Mouse (Mus musculus) duodenum, adult 2 months (tissue): ENCODE data around the gene Klk1b24. TPM values are rescaled to one million over a fixed set of nuclear protein-coding genes. Genes with fewer than 3 reads are reported as not detected.

ENCODE experiments used
- polyA plus RNA-seq: library from polyadenylated mRNA; depleted of rRNA; stranded (reverse); fragments of >200 nt; gene quantifications from 2 replicates; pipeline ENCODE4 v1.2.3, GENCODE M21; 2012; ENCODE audit warnings: low replicate concordance; rRNA removed

Gene Klk1b24
- polyA plus RNA-seq = 0.19 TPM in 1 of 2 replicates, not detected in the other

DNA sequence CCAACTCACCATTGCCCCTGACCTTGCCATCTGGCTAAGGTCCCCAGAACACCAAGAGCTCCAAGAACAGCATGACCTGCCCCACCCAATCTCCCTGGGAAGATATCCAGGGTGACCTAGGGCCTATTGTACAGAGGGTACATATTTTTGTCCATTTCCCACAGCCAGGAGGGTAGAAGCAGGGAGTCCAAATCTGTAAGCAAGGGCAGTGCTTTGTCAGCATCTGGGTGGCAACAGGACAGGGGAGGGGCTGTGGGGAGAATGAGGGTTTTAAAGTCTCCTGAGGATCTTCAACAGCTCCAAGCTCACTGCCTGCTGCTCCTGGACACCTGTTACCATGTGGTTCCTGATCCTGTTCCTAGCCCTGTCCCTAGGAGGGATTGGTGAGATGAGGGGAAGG, at the start of gene Klk1b24:
Klk1b24 (plus strand) TSS at position 301 of the 400 bp plus-strand sequence.

DNA sequence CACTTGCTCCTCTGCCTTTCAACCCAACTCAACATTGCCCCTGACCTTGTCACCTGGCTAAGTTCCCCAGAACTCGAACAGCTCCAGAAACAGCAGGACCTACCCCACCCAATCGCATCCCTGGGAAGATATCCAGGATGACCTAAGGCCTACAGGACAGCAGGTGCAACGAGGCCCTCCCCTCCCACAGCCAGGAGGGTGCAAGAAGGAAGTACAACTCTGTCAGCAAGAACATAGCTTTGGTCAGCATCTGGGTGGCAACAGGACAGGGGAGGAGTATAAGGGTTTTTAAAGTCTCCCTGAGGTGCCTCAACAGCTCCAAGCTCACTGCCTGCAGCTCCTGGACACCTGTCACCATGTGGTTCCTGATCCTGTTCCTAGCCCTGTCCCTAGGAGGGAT, 9.9 kb downstream of the Klk1b24 start, which contains the start of gene Klk1b3:
Klk1b3 (plus strand) TSS at position 301 of the 400 bp plus-strand sequence.

DNA sequence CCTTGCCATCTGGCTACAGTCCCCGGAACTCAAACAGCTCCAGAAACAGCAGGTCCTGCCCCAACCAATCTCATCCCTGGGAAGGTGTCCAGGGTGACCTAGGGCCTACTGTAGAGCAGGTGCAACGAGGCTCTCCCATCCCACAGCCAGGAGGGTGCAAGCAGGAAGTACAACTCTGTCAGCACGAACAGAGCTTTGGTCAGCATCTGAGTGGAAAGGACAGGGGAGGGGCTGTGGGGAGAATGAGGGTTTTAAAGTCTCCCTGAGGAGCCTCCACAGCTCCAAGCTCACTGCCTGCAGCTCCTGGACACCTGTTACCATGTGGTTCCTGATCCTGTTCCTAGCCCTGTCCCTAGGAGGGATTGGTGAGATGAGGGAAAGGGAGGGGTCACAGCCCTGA, 19.1 kb downstream of the Klk1b24 start, which contains the start of gene Klk1b4:
Klk1b4 (plus strand) TSS at position 301 of the 400 bp plus-strand sequence.

DNA sequence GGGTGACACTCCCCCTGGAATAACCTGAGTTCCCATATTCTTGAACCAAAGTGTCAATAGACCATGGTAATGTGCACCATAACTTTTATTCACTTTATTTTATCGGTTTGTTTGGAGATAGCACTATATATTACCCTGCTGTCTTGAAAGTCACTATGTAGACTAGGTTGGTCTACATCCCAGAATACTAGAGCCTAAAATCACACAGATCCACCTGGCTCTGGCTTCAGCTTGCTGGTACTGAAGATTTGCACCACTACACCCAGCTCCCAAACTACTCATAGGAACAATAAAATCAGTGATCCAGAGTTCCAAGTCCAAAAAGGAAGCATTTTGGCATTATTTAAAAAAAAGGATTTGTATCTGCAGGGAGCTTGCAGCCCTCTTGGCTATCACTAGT, 27.6 kb downstream of the Klk1b24 start, which contains the start of gene Klk1b5:
Klk1b5 (plus strand) TSS at position 301 of the 400 bp plus-strand sequence.

DNA sequence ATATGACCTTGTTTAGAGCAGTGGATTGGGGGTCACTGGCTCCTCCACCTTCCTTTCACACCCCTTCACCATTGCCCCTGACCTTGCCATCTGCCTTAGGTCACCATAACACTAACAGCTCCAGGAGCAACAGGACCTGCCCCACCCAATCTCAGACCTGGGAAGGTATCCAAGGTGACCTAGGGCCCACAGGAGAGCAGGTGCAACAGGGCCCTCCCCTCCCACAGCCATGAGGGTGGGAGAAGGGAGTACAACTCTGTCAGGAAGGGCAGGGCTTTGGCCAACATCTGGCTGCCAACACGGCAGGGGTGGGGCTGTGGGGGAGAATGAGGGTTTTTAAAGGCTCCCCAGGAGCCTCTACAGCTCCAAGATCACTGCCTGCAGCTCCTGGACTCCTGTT, 37.0 kb downstream of the Klk1b24 start, which contains the start of gene Klk1:
Klk1 (plus strand) TSS at position 285 of the 400 bp plus-strand sequence.

DNA sequence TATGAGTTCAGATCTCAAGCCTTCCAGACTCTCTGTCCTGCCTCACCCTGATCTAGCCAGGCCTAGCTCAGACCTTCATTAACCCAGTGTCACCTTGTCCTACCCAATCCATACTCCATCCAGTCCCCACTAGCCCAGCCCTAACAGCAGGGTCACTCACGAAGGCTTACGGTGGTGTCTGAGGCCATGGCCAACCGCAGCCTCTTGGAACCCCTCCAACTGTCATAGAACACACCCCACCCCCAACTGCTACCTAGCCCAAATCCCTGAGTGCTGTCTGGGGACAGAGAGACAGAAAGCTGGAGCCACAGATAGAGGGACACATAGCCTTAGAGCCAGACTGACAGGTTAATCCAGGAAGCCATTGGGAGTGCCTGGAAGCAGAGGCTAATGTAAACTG, 47.9 kb downstream of the Klk1b24 start, which contains the start of gene Gm36864:
Gm36864 (plus strand) TSS at position 269 of the 400 bp plus-strand sequence.

Other genes with a start within 250 kb of the Klk1b24 start
- gene Klk1b8, start 237.6 kb upstream of the Klk1b24 start, polyA plus RNA-seq = not detected in 2 replicates
- not detected in 2 replicates for gene Klk1b1, start 221.5 kb upstream of the Klk1b24 start, polyA plus RNA-seq
- not detected in 2 replicates for gene Klk1b9, start 212.2 kb upstream of the Klk1b24 start, polyA plus RNA-seq
- 0.49 TPM in 1 of 2 replicates, not detected in the other for gene Klk1b11, start 192.4 kb upstream of the Klk1b24 start, polyA plus RNA-seq
- gene Klk1b26, start 176.1 kb upstream of the Klk1b24 start, polyA plus RNA-seq = not detected in 2 replicates
- gene Klk1b27, start 135.9 kb upstream of the Klk1b24 start, polyA plus RNA-seq = 0.14 and 0.25 TPM in 2 replicates
- not detected in 2 replicates for gene Klk1b21, start 85.9 kb upstream of the Klk1b24 start, polyA plus RNA-seq
- not detected in 2 replicates for gene Klk1b22, start 75.6 kb upstream of the Klk1b24 start, polyA plus RNA-seq
- not detected in 2 replicates for gene Klk1b16, start 51.5 kb upstream of the Klk1b24 start, polyA plus RNA-seq
- 1.8 TPM in 1 of 2 replicates, not detected in the other for gene Klk1b3, start 10.0 kb downstream of the Klk1b24 start, polyA plus RNA-seq
- 5.1 TPM in 1 of 2 replicates, not detected in the other for gene Klk1b4, start 19.2 kb downstream of the Klk1b24 start, polyA plus RNA-seq
- gene Klk1b5, start 27.7 kb downstream of the Klk1b24 start, polyA plus RNA-seq = 0.65 and 5.5 TPM in 2 replicates
- gene Klk1, start 37.1 kb downstream of the Klk1b24 start, polyA plus RNA-seq = 81.1 and 870 TPM in 2 replicates
- 0.08 TPM in 1 of 2 replicates, not detected in the other for gene Gm36864, start 47.9 kb downstream of the Klk1b24 start, polyA plus RNA-seq
- 1.4 TPM in 2 replicates for gene 1700028J19Rik, start 58.5 kb downstream of the Klk1b24 start, polyA plus RNA-seq
- 67.9 and 113 TPM in 2 replicates for gene 2410002F23Rik, start 58.5 kb downstream of the Klk1b24 start, polyA plus RNA-seq
- gene Acp4, start 69.1 kb downstream of the Klk1b24 start, polyA plus RNA-seq = not detected in 2 replicates
- 0.60 TPM in 1 of 2 replicates, not detected in the other for gene Gm15517, start 73.2 kb downstream of the Klk1b24 start, polyA plus RNA-seq
- gene Clec11a, start 118.7 kb downstream of the Klk1b24 start, polyA plus RNA-seq = 1.8 and 2.5 TPM in 2 replicates
- gene Shank1, start 122.0 kb downstream of the Klk1b24 start, polyA plus RNA-seq = 0.72 and 1.6 TPM in 2 replicates
- gene Syt3, start 195.9 kb downstream of the Klk1b24 start, polyA plus RNA-seq = 0.84 and 5.3 TPM in 2 replicates
- gene 1700008O03Rik, start 197.6 kb downstream of the Klk1b24 start, polyA plus RNA-seq = 0.92 and 1.2 TPM in 2 replicates
- gene Lrrc4b, start 240.8 kb downstream of the Klk1b24 start, polyA plus RNA-seq = 1.0 and 1.5 TPM in 2 replicates